Mouse (Mus musculus) ovary, adult 18-20 months (tissue): ENCODE results near the gene Synm.

Source experiments
- DNase-seq: peaks from one replicate; pipeline ENCODE4 v3.0.0; 2022; ENCODE audit warnings: low spot score, mixed read lengths

The Synm gene

GRCm38 (mm10) chr7:67759629-67759995 is at the start of gene Synm:
TSS of gene Synm (minus strand) at chr7:67759742.
- peak; percentile 82 for DNase-seq

GRCm38 (mm10) chr7:67803857-67804215 is 44.3 kb upstream of the Synm start:
- DNase-seq = no peak

GRCm38 (mm10) chr7:67803015-67803856 is 43.7 kb upstream of the Synm start:
- peak; percentile 43 for DNase-seq

- DNase-seq = no peak
Observed at GRCm38 (mm10) chr7:67801022-67801421, 41.5 kb upstream of the Synm start.

GRCm38 (mm10) chr7:67800547-67800946 is 41.0 kb upstream of the Synm start:
- DNase-seq = no peak

- no peak for DNase-seq
Observed at GRCm38 (mm10) chr7:67798476-67798875, 38.9 kb upstream of the Synm start.

GRCm38 (mm10) chr7:67797065-67797464 is 37.5 kb upstream of the Synm start:
- DNase-seq = no peak

- DNase-seq = no peak
Observed at GRCm38 (mm10) chr7:67793449-67793848, 33.9 kb upstream of the Synm start.

- DNase-seq = no peak
Observed at GRCm38 (mm10) chr7:67791256-67791655, 31.7 kb upstream of the Synm start.

GRCm38 (mm10) chr7:67788713-67789112 is 29.2 kb upstream of the Synm start:
- peak; percentile 45 for DNase-seq

GRCm38 (mm10) chr7:67787861-67788260 is 28.3 kb upstream of the Synm start:
- no peak for DNase-seq

- no peak for DNase-seq
Observed at GRCm38 (mm10) chr7:67776636-67777305, 17.2 kb upstream of the Synm start.

- no peak for DNase-seq
Observed at GRCm38 (mm10) chr7:67775623-67776022, 16.1 kb upstream of the Synm start.

- no peak for DNase-seq
Observed at GRCm38 (mm10) chr7:67772231-67772630, 12.7 kb upstream of the Synm start.

GRCm38 (mm10) chr7:67769487-67769886 is 9.9 kb upstream of the Synm start:
- DNase-seq = peak; percentile 46

GRCm38 (mm10) chr7:67768125-67768524 is 8.6 kb upstream of the Synm start:
- peak; percentile 68 for DNase-seq

GRCm38 (mm10) chr7:67763625-67764024 is 4.1 kb upstream of the Synm start:
- DNase-seq = peak; percentile 48

GRCm38 (mm10) chr7:67758858-67759628 is 499 bp downstream of the Synm start:
- DNase-seq = no peak

- DNase-seq = no peak
Observed at GRCm38 (mm10) chr7:67758506-67758857, 1.1 kb downstream of the Synm start.

- no peak for DNase-seq
Observed at GRCm38 (mm10) chr7:67756636-67757035, 2.9 kb downstream of the Synm start.

- no peak for DNase-seq
Observed at GRCm38 (mm10) chr7:67755366-67755765, 4.2 kb downstream of the Synm start.

- peak; percentile 59 for DNase-seq
Observed at GRCm38 (mm10) chr7:67754606-67755005, 4.9 kb downstream of the Synm start.
